12 mouse cellular contexts compared by ENCODE assay signal in genomic region chr9:53376820-53377219, GRCm38 (mm10). TPM values are rescaled to one million over a fixed set of nuclear protein-coding genes. Genes with fewer than 3 reads are reported as not detected.
DNase-seq lines count a peak whose midpoint lies in the region; ATAC-seq and TF ChIP-seq lines count a peak whose summit lies in the region.
"Had no signal": no experiment of that assay in that cellular context is flagged by ENCODE, and none has a peak within 500 bp of the region (broad histone marks: within the 10 kb centered on the region; RNA-seq: fewer than 3 reads in every experiment).

No protein-coding gene starts in this region.

- no peak overlapping the region for H3K4me2 ChIP-seq in liver, embryonic 14.5 days (ENCODE audit: low read depth)
- H3K4me2 ChIP-seq in forebrain, embryonic 11.5 days (ENCODE audit: low read depth, low read length, severe bottlenecking) = no peak overlapping the region
- H3K4me2 ChIP-seq: hindbrain, embryonic 15.5 days; midbrain, embryonic 13.5 days had no signal

- H3K27me3 ChIP-seq in liver, embryonic 14.5 days (ENCODE audit: control insufficient read depth, insufficient read depth, low read length) = no peaks in the 10 kb centered on the region
- no peaks in the 10 kb centered on the region for H3K27me3 ChIP-seq in forebrain, embryonic 11.5 days (ENCODE audit: control insufficient read depth, insufficient read depth, low read length)
- H3K27me3 ChIP-seq: hindbrain, embryonic 15.5 days; midbrain, embryonic 13.5 days had no signal

- no peak for TF ChIP-seq EP300 in liver, embryonic 14.5 days (IDR thresholded peaks at IDR 0.05; ENCODE audit: low read depth)

- peak; percentile 56 for DNase-seq in CD4-positive, CD25-positive, alpha-beta regulatory T cell, adult 2 months (ENCODE audit: low read depth, low spot score)
- no peak for DNase-seq in lung, adult 2 months
- no peak for DNase-seq in lung, postnatal 25 days (ENCODE audit: low spot score)
- DNase-seq in liver, embryonic 14.5 days (ENCODE audit: low read depth in 3 of 3, low spot score in 3 of 3) = no peak
- DNase-seq in thymus, postnatal 14 days = peak; percentile 43
- no peak for DNase-seq in frontal cortex, postnatal 10 days (ENCODE audit: low spot score in 2 of 2)
- DNase-seq in forebrain, embryonic 11.5 days (ENCODE audit: low spot score) = no peak
- DNase-seq: gastrocnemius, postnatal 14 days had no signal

- no peak for ATAC-seq in CD4-positive, CD25-positive, alpha-beta regulatory T cell, adult 4 months
- no peak for ATAC-seq in liver, embryonic 14.5 days (ENCODE audit: insufficient read depth)
- no peak for ATAC-seq in forebrain, embryonic 11.5 days (replicated peaks; ENCODE audit: low FRiP score)
- ATAC-seq: midbrain, embryonic 13.5 days had no signal

- no peak overlapping the region for H3K27ac ChIP-seq in liver, embryonic 14.5 days
- no peak overlapping the region for H3K27ac ChIP-seq in forebrain, embryonic 11.5 days (ENCODE audit: low read depth, low read length)
- H3K27ac ChIP-seq: embryonic facial prominence, embryonic 10.5 days; hindbrain, embryonic 15.5 days; midbrain, embryonic 13.5 days had no signal

- 84% methylated on average over 13 of the region's 13 CpGs for WGBS in lung, adult 2 months
- 68% methylated on average over 13 of the region's 13 CpGs for WGBS in liver, embryonic 14.5 days (ENCODE audit: insufficient replicate concordance)
- 83% methylated on average over 13 of the region's 13 CpGs for WGBS in forebrain, embryonic 11.5 days

- H3K4me1 ChIP-seq in lung, adult 2 months (ENCODE audit: control insufficient read depth, insufficient read depth, low read length) = no peaks in the 10 kb centered on the region
- 0 out of 4 replicates have a peak, but pooled peaks cover 0 to 4% of the 10 kb centered on the region in 2 experiments for H3K4me1 ChIP-seq in liver, embryonic 14.5 days (replicated peaks; ENCODE audit: control insufficient read depth in 2 of 2, insufficient read depth in 2 of 2, low read length in 1 of 2)
- no peaks in the 10 kb centered on the region for H3K4me1 ChIP-seq in forebrain, embryonic 11.5 days (replicated peaks; ENCODE audit: control insufficient read depth, insufficient read depth, low read length)
- H3K4me1 ChIP-seq: embryonic facial prominence, embryonic 10.5 days; hindbrain, embryonic 15.5 days; midbrain, embryonic 13.5 days had no signal

- no peaks in the 10 kb centered on the region for H3K9me3 ChIP-seq in liver, embryonic 14.5 days (ENCODE audit: control insufficient read depth, low read length)
- no peaks in the 10 kb centered on the region for H3K9me3 ChIP-seq in forebrain, embryonic 11.5 days (ENCODE audit: control insufficient read depth, low read length)
- H3K9me3 ChIP-seq: embryonic facial prominence, embryonic 10.5 days; hindbrain, embryonic 15.5 days; midbrain, embryonic 13.5 days had no signal

- no peak overlapping the region for H3K4me3 ChIP-seq in lung, adult 2 months (replicated peaks; ENCODE audit: extremely low read depth, low read depth, low read length)
- H3K4me3 ChIP-seq in liver, embryonic 14.5 days (ENCODE audit: insufficient read depth in 1 of 2, low read depth in 2 of 2, low read length in 2 of 2) = no peak overlapping the region
- no peak overlapping the region for H3K4me3 ChIP-seq in forebrain, embryonic 11.5 days (ENCODE audit: low read depth, low read length)
- H3K4me3 ChIP-seq: embryonic facial prominence, embryonic 10.5 days; hindbrain, embryonic 15.5 days; midbrain, embryonic 13.5 days had no signal

- peak; percentile 42; the same call in 1 of the 2 replicates for TF ChIP-seq CTCF in lung, adult 2 months (IDR thresholded peaks at IDR 0.05; ENCODE audit: insufficient read depth, low read length)
- TF ChIP-seq CTCF in liver, embryonic 14.5 days (IDR thresholded peaks at IDR 0.05; ENCODE audit: low read depth) = peak; percentile 71

- no peak overlapping the region for H3K9ac ChIP-seq in liver, embryonic 14.5 days (replicated peaks)
- no peak overlapping the region for H3K9ac ChIP-seq in forebrain, embryonic 11.5 days (ENCODE audit: low read length)
- H3K9ac ChIP-seq: hindbrain, embryonic 15.5 days; midbrain, embryonic 13.5 days had no signal

- TF ChIP-seq POLR2A in lung, adult 2 months (IDR thresholded peaks at IDR 0.05; ENCODE audit: borderline replicate concordance, extremely low read depth, low read depth, low read length) = no peak

- H3K36me3 ChIP-seq in liver, embryonic 14.5 days (replicated peaks; ENCODE audit: control insufficient read depth, insufficient read depth, low read depth) = no peaks in the 10 kb centered on the region
- no peaks in the 10 kb centered on the region for H3K36me3 ChIP-seq in forebrain, embryonic 11.5 days (ENCODE audit: control insufficient read depth, insufficient read depth, low read length)
- H3K36me3 ChIP-seq: embryonic facial prominence, embryonic 10.5 days; hindbrain, embryonic 15.5 days; midbrain, embryonic 13.5 days had no signal

RNA-seq across cellular contexts. Expression of gene Kdelc2, which starts 7.0 kb away (rescaled TPM):
- 1 to 10 TPM in 1 of 2 experiments, under 1 TPM in 1; 0.80 to 1.5 TPM for polyA plus RNA-seq in CD4-positive, CD25-positive, alpha-beta regulatory T cell, adult 4 months (2017; shearing (Covaris generic))
- 11.5 and 14.2 TPM in 2 replicates for polyA plus RNA-seq in lung, adult 2 months (2012; rRNA removed)
- polyA plus RNA-seq in liver, embryonic 14.5 days (2012; rRNA removed) = 0.96 and 1.5 TPM in 2 replicates
- 2.3 and 3.0 TPM in 2 replicates for polyA plus RNA-seq in liver, embryonic 14.5 days (2014; fragmentation: Nextera tagmentation; extraction: Ambion mirVana)
- 9.1 and 9.3 TPM in 2 replicates for polyA plus RNA-seq in forebrain, embryonic 11.5 days (2014; fragmentation: Nextera tagmentation; extraction: Ambion mirVana)

RNA-seq across cellular contexts. Expression of gene 4930550C14Rik, which starts 25.3 kb away (rescaled TPM):
- under 1 TPM; 0.54 to 0.98 TPM for polyA plus RNA-seq in CD4-positive, CD25-positive, alpha-beta regulatory T cell, adult 4 months (2017; shearing (Covaris generic))
- 0.55 and 1.3 TPM in 2 replicates for polyA plus RNA-seq in lung, adult 2 months (2012; rRNA removed)
- polyA plus RNA-seq in liver, embryonic 14.5 days (2012; rRNA removed) = 0.12 and 0.64 TPM in 2 replicates
- 0.86 and 2.4 TPM in 2 replicates for polyA plus RNA-seq in liver, embryonic 14.5 days (2014; fragmentation: Nextera tagmentation; extraction: Ambion mirVana)
- polyA plus RNA-seq in forebrain, embryonic 11.5 days (2014; fragmentation: Nextera tagmentation; extraction: Ambion mirVana) = 0.12 TPM in 1 of 2 replicates, not detected in the other

Comparison
In these comparisons a context has a peak if more than half of its experiments do, and no peak if none do; other contexts are left out.
1. DNase-seq: peak in CD4-positive, CD25-positive, alpha-beta regulatory T cell, adult 2 months (single experiment) and thymus, postnatal 14 days (single experiment); none in lung, adult 2 months (single experiment), lung, postnatal 25 days (single experiment), liver, embryonic 14.5 days (0 of 3), frontal cortex, postnatal 10 days (0 of 2) and forebrain, embryonic 11.5 days (single experiment).